Mouse (Mus musculus) limb, embryonic 15.5 days (tissue): Measurements from ENCODE around the gene Piezo1. TPM values are rescaled to one million over a fixed set of nuclear protein-coding genes. Genes with fewer than 3 reads are reported as not detected.

Experiments
- ATAC-seq: fragments of 200-750 bp; cut with Nextera tagmentation; 2 replicates; pipeline ENCODE4 v1.8.0; 2017; ENCODE audit warnings: low read depth, moderate TSS enrichment; ENCODE audit not compliant: insufficient number of reproducible peaks, low FRiP score, low TSS enrichment
- H3K27ac ChIP-seq: fragments of 300-500 bp; sonication (generic); 2 replicates; pipeline ENCODE4 v1.5.1; 2015; ENCODE audit warnings: moderate library complexity, mild to moderate bottlenecking, inconsistent platforms
- H3K27me3 ChIP-seq: fragments of 300-500 bp; sonication (generic); 2 replicates; pipeline ENCODE4 v1.6.1; 2015; ENCODE audit warnings: inconsistent platforms
- H3K36me3 ChIP-seq: fragments of 300-500 bp; sonication (generic); 2 replicates; pipeline ENCODE4 v1.6.1; 2015; ENCODE audit warnings: inconsistent platforms
- H3K4me1 ChIP-seq: fragments of 300-500 bp; sonication (generic); 2 replicates; pipeline ENCODE4 v1.6.1; 2015; ENCODE audit warnings: inconsistent platforms
- H3K4me2 ChIP-seq: fragments of 300-500 bp; sonication (generic); 2 replicates; pipeline ENCODE4 v1.6.1; 2015; ENCODE audit warnings: mild to moderate bottlenecking, inconsistent platforms
- H3K4me3 ChIP-seq: fragments of 300-500 bp; sonication (generic); 2 replicates; pipeline ENCODE4 v1.5.1; 2015; ENCODE audit warnings: mild to moderate bottlenecking, inconsistent platforms
- H3K9ac ChIP-seq: fragments of 300-500 bp; sonication (generic); 2 replicates; pipeline ENCODE4 v1.6.1; 2015; ENCODE audit warnings: inconsistent platforms
- H3K9me3 ChIP-seq: fragments of 300-500 bp; sonication (generic); 2 replicates; pipeline ENCODE4 v1.6.1; 2016; ENCODE audit warnings: inconsistent platforms
- WGBS: fragments of 180-500 bp; shearing (Covaris S2); methylation state at CpG from one replicate; pipeline ENCODE4 v1.1.7; 2015; 5-methylcytosine and 5-hydroxymethylcytosine counted together
- polyA plus RNA-seq: library from polyadenylated mRNA; unstranded; fragments of >200 nt; fragmentation: Nextera tagmentation; extraction: Ambion mirVana; gene quantifications from 2 replicates; pipeline ENCODE4 v1.2.1, GENCODE M21; 2015

Piezo1 gene
- polyA plus RNA-seq = 17.5 and 23.3 TPM in 2 replicates

GRCm38 (mm10) chr8:122551265-122552051 lies at the start of gene Piezo1:
Piezo1 (minus strand) TSS chr8:122551329.
- WGBS = 12% methylated on average over 47 of the region's 56 CpGs
- peak within 1 kb of the TSS; percentile 94 for H3K27ac ChIP-seq
- ATAC-seq = peak; percentile 81
- peak within 1 kb of the TSS; percentile 86 for H3K9ac ChIP-seq
- H3K9me3 ChIP-seq = no peaks in the 10 kb centered on the region
- peak within 1 kb of the TSS; percentile 87 for H3K4me2 ChIP-seq
- H3K4me3 ChIP-seq = peak within 1 kb of the TSS; percentile 81
- H3K36me3 ChIP-seq = no peaks in the 10 kb centered on the region
- peaks cover 49% of the 10 kb centered on the region for H3K4me1 ChIP-seq
- H3K27me3 ChIP-seq = no peaks in the 10 kb centered on the region

GRCm38 (mm10) chr8:122600666-122601065 lies 49.5 kb upstream of the Piezo1 start:
- H3K9ac ChIP-seq = no peak overlapping the region
- H3K27ac ChIP-seq = no peak overlapping the region
- WGBS = 89% methylated on average over 9 of the region's 9 CpGs
- H3K36me3 ChIP-seq = peaks cover 13% of the 10 kb centered on the region
- no peaks in the 10 kb centered on the region for H3K4me1 ChIP-seq
- no peak overlapping the region for H3K4me3 ChIP-seq
- H3K27me3 ChIP-seq = no peaks in the 10 kb centered on the region
- ATAC-seq = no peak
- H3K9me3 ChIP-seq = no peaks in the 10 kb centered on the region
- H3K4me2 ChIP-seq = no peak overlapping the region

- H3K9ac ChIP-seq = no peak overlapping the region
- no peak overlapping the region for H3K27ac ChIP-seq
- no peaks in the 10 kb centered on the region for H3K27me3 ChIP-seq
- peaks cover 9% of the 10 kb centered on the region for H3K36me3 ChIP-seq
- ATAC-seq = no peak
- 0 out of 2 replicates have a peak, but pooled peaks cover 6% of the 10 kb centered on the region for H3K4me1 ChIP-seq
- WGBS = 49% methylated on average over 4 of the region's 4 CpGs
- H3K4me3 ChIP-seq = no peak overlapping the region
- no peaks in the 10 kb centered on the region for H3K9me3 ChIP-seq
- no peak overlapping the region for H3K4me2 ChIP-seq
Measured at GRCm38 (mm10) chr8:122596031-122596430, 44.9 kb upstream of the Piezo1 start.

GRCm38 (mm10) chr8:122593783-122594507 lies 42.8 kb upstream of the Piezo1 start:
- no peak overlapping the region for H3K27ac ChIP-seq
- no peak overlapping the region for H3K4me2 ChIP-seq
- 0 out of 2 replicates have a peak, but pooled peaks cover 6% of the 10 kb centered on the region for H3K4me1 ChIP-seq
- peaks cover 9% of the 10 kb centered on the region for H3K36me3 ChIP-seq
- H3K27me3 ChIP-seq = no peaks in the 10 kb centered on the region
- no peak overlapping the region for H3K4me3 ChIP-seq
- no peak overlapping the region for H3K9ac ChIP-seq
- no peak for ATAC-seq
- 76% methylated on average over 19 of the region's 19 CpGs for WGBS
- H3K9me3 ChIP-seq = no peaks in the 10 kb centered on the region

- Histone ChIP-seq H3K4me2 (no peak overlapping the region), H3K4me1 (0 out of 2 replicates have a peak, but pooled peaks cover 6% of the 10 kb centered on the region), H3K36me3 (peaks cover 2% of the 10 kb centered on the region; the same call in 1 of the 2 replicates), H3K27me3 (no peaks in the 10 kb centered on the region), H3K9me3 (no peaks in the 10 kb centered on the region), H3K27ac (no peak overlapping the region), H3K4me3 (no peak overlapping the region), H3K9ac (no peak overlapping the region)
- 48% methylated on average over 12 of the region's 12 CpGs for WGBS
- ATAC-seq = no peak
Measured at GRCm38 (mm10) chr8:122593240-122593639, 42.1 kb upstream of the Piezo1 start.

- no peaks in the 10 kb centered on the region for H3K27me3 ChIP-seq
- no peak overlapping the region for H3K27ac ChIP-seq
- H3K4me2 ChIP-seq = no peak overlapping the region
- no peaks in the 10 kb centered on the region for H3K9me3 ChIP-seq
- no peak overlapping the region for H3K4me3 ChIP-seq
- peaks cover 5% of the 10 kb centered on the region; the same call in 1 of the 2 replicates for H3K4me1 ChIP-seq
- ATAC-seq = no peak
- H3K9ac ChIP-seq = no peak overlapping the region
- no peaks in the 10 kb centered on the region for H3K36me3 ChIP-seq
- 75% methylated on average over 10 of the region's 10 CpGs for WGBS
Measured at GRCm38 (mm10) chr8:122586749-122587148, 35.6 kb upstream of the Piezo1 start.

GRCm38 (mm10) chr8:122586171-122586570 lies 35.0 kb upstream of the Piezo1 start:
- H3K4me3 ChIP-seq = no peak overlapping the region
- no peak overlapping the region for H3K9ac ChIP-seq
- H3K36me3 ChIP-seq = no peaks in the 10 kb centered on the region
- ATAC-seq = no peak
- H3K27ac ChIP-seq = peak overlapping the region; percentile 4; the same call in 1 of the 2 replicates
- no peak overlapping the region for H3K4me2 ChIP-seq
- H3K9me3 ChIP-seq = no peaks in the 10 kb centered on the region
- H3K27me3 ChIP-seq = no peaks in the 10 kb centered on the region
- 37% methylated on average over 7 of the region's 7 CpGs for WGBS
- peaks cover 5% of the 10 kb centered on the region; the same call in 1 of the 2 replicates for H3K4me1 ChIP-seq

GRCm38 (mm10) chr8:122585411-122585891 lies 34.3 kb upstream of the Piezo1 start:
- no peaks in the 10 kb centered on the region for H3K9me3 ChIP-seq
- H3K27me3 ChIP-seq = no peaks in the 10 kb centered on the region
- peaks cover 13% of the 10 kb centered on the region; the same call in 1 of the 2 replicates for H3K4me1 ChIP-seq
- ATAC-seq = no peak
- 0 out of 2 replicates have a peak overlapping the region, but pooled peaks have one; percentile 4 for H3K27ac ChIP-seq
- H3K36me3 ChIP-seq = no peaks in the 10 kb centered on the region
- no peak overlapping the region for H3K4me2 ChIP-seq
- WGBS = 59% methylated on average over 14 of the region's 14 CpGs
- H3K9ac ChIP-seq = no peak overlapping the region
- H3K4me3 ChIP-seq = no peak overlapping the region

- H3K4me2 ChIP-seq = no peak overlapping the region
- peaks cover 17% of the 10 kb centered on the region for H3K4me1 ChIP-seq
- no peak overlapping the region for H3K27ac ChIP-seq
- no peak overlapping the region for H3K9ac ChIP-seq
- H3K4me3 ChIP-seq = no peak overlapping the region
- H3K27me3 ChIP-seq = no peaks in the 10 kb centered on the region
- no peaks in the 10 kb centered on the region for H3K9me3 ChIP-seq
- H3K36me3 ChIP-seq = no peaks in the 10 kb centered on the region
- 72% methylated on average over 9 of the region's 9 CpGs for WGBS
- no peak for ATAC-seq
Measured at GRCm38 (mm10) chr8:122584981-122585380, 33.9 kb upstream of the Piezo1 start.

- ATAC-seq = no peak
- Histone ChIP-seq H3K9ac (no peak overlapping the region), H3K4me2 (no peak overlapping the region), H3K4me1 (peaks cover 43% of the 10 kb centered on the region), H3K27me3 (no peaks in the 10 kb centered on the region), H3K36me3 (no peaks in the 10 kb centered on the region), H3K4me3 (no peak overlapping the region), H3K9me3 (no peaks in the 10 kb centered on the region), H3K27ac (no peak overlapping the region)
- 30% methylated on average over 15 of the region's 15 CpGs for WGBS
Measured at GRCm38 (mm10) chr8:122580926-122581325, 29.8 kb upstream of the Piezo1 start.

GRCm38 (mm10) chr8:122579196-122579595 lies 28.1 kb upstream of the Piezo1 start:
- Histone ChIP-seq H3K4me1 (peaks cover 56% of the 10 kb centered on the region), H3K4me3 (no peak overlapping the region), H3K9ac (no peak overlapping the region), H3K27ac (peak overlapping the region; percentile 68), H3K4me2 (no peak overlapping the region), H3K36me3 (peaks cover 7% of the 10 kb centered on the region; the same call in 1 of the 2 replicates), H3K27me3 (no peaks in the 10 kb centered on the region), H3K9me3 (no peaks in the 10 kb centered on the region)
- WGBS = 9% methylated on average over 7 of the region's 7 CpGs
- no peak for ATAC-seq

- no peaks in the 10 kb centered on the region for H3K9me3 ChIP-seq
- H3K4me3 ChIP-seq = peak overlapping the region; percentile 76
- ATAC-seq = no peak
- peaks cover 25% of the 10 kb centered on the region for H3K36me3 ChIP-seq
- peak overlapping the region; percentile 79 for H3K4me2 ChIP-seq
- peak overlapping the region; percentile 63; the same call in 1 of the 2 replicates for H3K27ac ChIP-seq
- H3K27me3 ChIP-seq = no peaks in the 10 kb centered on the region
- H3K9ac ChIP-seq = no peak overlapping the region
- H3K4me1 ChIP-seq = peaks cover 56% of the 10 kb centered on the region
- 44% methylated on average over 10 of the region's 10 CpGs for WGBS
Measured at GRCm38 (mm10) chr8:122577116-122577515, 26.0 kb upstream of the Piezo1 start.
